Mouse (Mus musculus) forebrain, embryonic 14.5 days (tissue): ENCODE data around the gene Mdh2. TPM values are rescaled to one million over a fixed set of nuclear protein-coding genes. Genes with fewer than 3 reads are reported as not detected.

Experiments used
- ATAC-seq: fragments of 200-750 bp; cut with Nextera tagmentation; 2 replicates; pipeline ENCODE4 v1.8.0; 2017; ENCODE audit warnings: mild to moderate bottlenecking, moderate library complexity
- DNase-seq: peaks from one replicate; pipeline ENCODE4 v3.0.0-alpha.2; 2015; ENCODE audit warnings: low spot score
- H3K27ac ChIP-seq: fragments of 300-500 bp; sonication (generic); 2 replicates; pipeline ENCODE4 v1.5.1; 2014; ENCODE audit warnings: low read depth, mild to moderate bottlenecking, control low read depth, low read length, moderate library complexity
- H3K27me3 ChIP-seq: fragments of 300-500 bp; sonication (generic); replicated peaks from 2 replicates; pipeline ENCODE4 v1.6.1; 2014; ENCODE audit warnings: low read length, control low read depth, mixed read lengths; ENCODE audit not compliant: control insufficient read depth, insufficient read depth
- H3K36me3 ChIP-seq: fragments of 300-500 bp; sonication (generic); 2 replicates; pipeline ENCODE4 v1.6.1; 2014; ENCODE audit warnings: low read length, control low read depth; ENCODE audit not compliant: control insufficient read depth, insufficient read depth
- H3K4me1 ChIP-seq: fragments of 300-500 bp; sonication (generic); 2 replicates; pipeline ENCODE4 v1.6.1; 2014; ENCODE audit warnings: antibody characterized with exemption, low read length, control low read depth; ENCODE audit not compliant: control insufficient read depth, insufficient read depth
- H3K4me2 ChIP-seq: fragments of 300-500 bp; sonication (generic); 2 replicates; pipeline ENCODE4 v1.6.1; 2014; ENCODE audit warnings: mild to moderate bottlenecking, control low read depth, low read length
- H3K4me3 ChIP-seq: fragments of 300-500 bp; sonication (generic); 2 replicates; pipeline ENCODE4 v1.5.1; 2014; ENCODE audit warnings: low read depth, low read length, control low read depth
- H3K9ac ChIP-seq: fragments of 300-500 bp; sonication (generic); 2 replicates; pipeline ENCODE4 v1.6.1; 2014; ENCODE audit warnings: mild to moderate bottlenecking, low read length, control low read depth, moderate library complexity
- H3K9me3 ChIP-seq: fragments of 300-500 bp; sonication (generic); replicated peaks from 2 replicates; pipeline ENCODE4 v1.6.1; 2016; ENCODE audit warnings: low read length, control low read depth, mixed read lengths; ENCODE audit not compliant: control insufficient read depth
- WGBS: fragments of 180-500 bp; shearing (Covaris S2); extraction: QIAGEN DNeasy Blood & Tissue Kit; methylation state at CpG from one replicate; pipeline ENCODE4 v1.1.7; 2014; 5-methylcytosine and 5-hydroxymethylcytosine counted together
- microRNA-seq: library from miRNA; unstranded; fragments of <30 nt; microRNA quantifications from one replicate; pipeline ENCODE4, GENCODE M21; 2016
- polyA plus RNA-seq: library from polyadenylated mRNA; unstranded; fragments of >200 nt; fragmentation: Nextera tagmentation; extraction: Ambion mirVana; gene quantifications from 2 replicates; pipeline ENCODE4 v1.2.1, GENCODE M21; 2014

Gene Mdh2
- polyA plus RNA-seq, 1 experiment from 2014 or later, result 590 TPM

- Histone ChIP-seq H3K36me3 (no peaks in the 10 kb centered on the region), H3K27ac (peak overlapping the region; percentile 28), H3K4me2 (peak overlapping the region; percentile 78), H3K27me3 (no peaks in the 10 kb centered on the region), H3K9ac (peak overlapping the region; percentile 62), H3K4me1 (peaks cover 11% of the 10 kb centered on the region; the same call in 1 of the 2 replicates), H3K9me3 (no peaks in the 10 kb centered on the region), H3K4me3 (peak overlapping the region; percentile 41)
- under 1% methylated on average over 47 of the region's 47 CpGs for WGBS
- peak; percentile 90 for DNase-seq
- peak; percentile 89 for ATAC-seq
Measured at GRCm38 (mm10) chr5:135834769-135835491, 56.6 kb downstream of the Mdh2 start.

GRCm38 (mm10) chr5:135835492-135835858, 57.2 kb downstream of the Mdh2 start:
- H3K27me3 ChIP-seq, result no peaks in the 10 kb centered on the region
- ATAC-seq (peak; percentile 73), DNase-seq (no peak)
- peak overlapping the region; percentile 78 for H3K4me2 ChIP-seq
- no peaks in the 10 kb centered on the region for H3K9me3 ChIP-seq
- peak overlapping the region; percentile 41 for H3K4me3 ChIP-seq
- no peak overlapping the region for H3K9ac ChIP-seq
- 2% methylated on average over 12 of the region's 12 CpGs for WGBS
- peaks cover 11% of the 10 kb centered on the region; the same call in 1 of the 2 replicates for H3K4me1 ChIP-seq
- no peaks in the 10 kb centered on the region for H3K36me3 ChIP-seq
- H3K27ac ChIP-seq, result no peak overlapping the region; the same call in 1 of the 2 replicates

GRCm38 (mm10) chr5:135835981-135836380, 57.7 kb downstream of the Mdh2 start:
- WGBS, result 22% methylated on average over 12 of the region's 12 CpGs
- Histone ChIP-seq H3K4me3 (peak overlapping the region; percentile 41; the same call in 1 of the 2 replicates), H3K4me1 (peaks cover 11% of the 10 kb centered on the region; the same call in 1 of the 2 replicates), H3K27ac (no peak overlapping the region), H3K9me3 (no peaks in the 10 kb centered on the region), H3K4me2 (peak overlapping the region; percentile 78), H3K36me3 (no peaks in the 10 kb centered on the region), H3K9ac (no peak overlapping the region), H3K27me3 (no peaks in the 10 kb centered on the region)
- DNase-seq (no peak), ATAC-seq (no peak)

Small RNA genes lying within 50 kb of the gene (microRNA-seq; reads per million reads assigned to microRNA genes)
- not detected for gene Gm23268
- not detected for gene Mir7034

Other genes with a start within 250 kb of the Mdh2 start
- 24.6 and 30.0 TPM in 2 replicates for gene Hip1, start 233.4 kb upstream of the Mdh2 start, polyA plus RNA-seq
- gene Ccl26, start 214.9 kb upstream of the Mdh2 start, polyA plus RNA-seq, result not detected in 2 replicates
- gene Ccl24, start 205.4 kb upstream of the Mdh2 start, polyA plus RNA-seq, result 1.0 and 1.9 TPM in 2 replicates
- gene Rhbdd2, start 145.9 kb upstream of the Mdh2 start, polyA plus RNA-seq, result 67.2 and 68.6 TPM in 2 replicates
- gene Por, start 108.4 kb upstream of the Mdh2 start, polyA plus RNA-seq, result 82.1 and 101 TPM in 2 replicates
- gene Tmem120a, start 34.0 kb upstream of the Mdh2 start, polyA plus RNA-seq, result 80.1 and 83.8 TPM in 2 replicates
- gene Styxl1, start 95 bp upstream of the Mdh2 start, polyA plus RNA-seq, result 0.52 TPM in 1 of 2 replicates, not detected in the other
- gene Srrm3, start 28.4 kb downstream of the Mdh2 start, polyA plus RNA-seq, result 23.6 and 31.1 TPM in 2 replicates
- gene Hspb1, start 109.4 kb downstream of the Mdh2 start, polyA plus RNA-seq, result 6.6 and 8.1 TPM in 2 replicates
- gene Ywhag, start 156.1 kb downstream of the Mdh2 start, polyA plus RNA-seq, result 361 and 450 TPM in 2 replicates
- 0.99 and 1.4 TPM in 2 replicates for gene Ssc4d, start 196.1 kb downstream of the Mdh2 start, polyA plus RNA-seq
- 0.13 and 0.16 TPM in 2 replicates for gene Zp3, start 201.6 kb downstream of the Mdh2 start, polyA plus RNA-seq
- 24.9 and 30.5 TPM in 2 replicates for gene Dtx2, start 216.3 kb downstream of the Mdh2 start, polyA plus RNA-seq